Mouse (Mus musculus) ES-Bruce4 (cell line): ENCODE results near the gene Kansl1l.

Experiments used
- CTCF ChIP-seq: IDR thresholded peaks from one replicate; pipeline ENCODE4 v1.8.1; 2011; ENCODE audit warnings: low read depth, low read length
- EP300 ChIP-seq: IDR thresholded peaks from 2 replicates; pipeline ENCODE4 v1.6.1; 2011; ENCODE audit warnings: low read depth, low read length; ENCODE audit not compliant: insufficient read depth
- POLR2A ChIP-seq: IDR thresholded peaks from one replicate; pipeline ENCODE4 v1.8.1; 2011; ENCODE audit warnings: low read length; ENCODE audit not compliant: insufficient read depth

DNA sequence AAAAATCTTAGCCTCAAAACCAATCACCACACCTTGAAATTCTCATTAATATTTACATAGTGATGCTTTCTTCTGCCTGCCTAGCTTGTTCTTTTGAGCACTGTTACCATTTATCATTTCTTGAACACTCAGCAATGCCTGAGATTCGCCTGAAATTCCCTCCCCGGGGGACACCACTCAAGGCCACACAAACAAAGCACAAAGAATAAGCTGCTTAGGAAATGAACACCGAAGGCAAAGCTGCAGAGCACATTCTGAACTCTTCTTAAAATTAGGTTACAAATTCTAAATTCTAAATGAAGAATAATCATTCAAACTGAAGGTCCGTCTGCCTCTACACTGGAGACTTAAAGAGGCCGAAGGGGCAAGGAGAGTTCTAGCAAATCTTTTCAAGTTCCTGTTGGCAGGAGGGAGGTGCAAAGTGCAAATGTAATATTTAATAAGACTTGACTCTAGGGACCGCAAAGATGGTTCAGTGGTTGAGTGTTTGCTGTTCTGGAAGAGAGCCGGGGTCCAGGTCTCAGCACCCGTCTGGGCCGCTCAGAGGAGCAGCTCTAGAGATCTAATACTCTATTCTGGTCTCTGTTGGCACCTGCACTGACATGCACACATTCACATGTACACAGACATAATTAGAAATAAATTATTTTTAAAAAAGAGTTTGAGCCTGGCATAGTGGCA, 12.2 kb upstream of the Kansl1l start:
- TF ChIP-seq CTCF (no peak), EP300 (no peak), POLR2A (no peak)
